Mouse (Mus musculus) 416B (cell line): ENCODE measurements around the gene Zfp626.
"Not testable (repeated sequence)": the region's sequence is repeated elsewhere in the genome, so short reads cannot be mapped to it uniquely, and the experiment has no call there.

Experiments used
- DNase-seq: peaks from one replicate; pipeline ENCODE4 v3.0.0; 2011; ENCODE audit warnings: low read depth

Gene Zfp626

DNA sequence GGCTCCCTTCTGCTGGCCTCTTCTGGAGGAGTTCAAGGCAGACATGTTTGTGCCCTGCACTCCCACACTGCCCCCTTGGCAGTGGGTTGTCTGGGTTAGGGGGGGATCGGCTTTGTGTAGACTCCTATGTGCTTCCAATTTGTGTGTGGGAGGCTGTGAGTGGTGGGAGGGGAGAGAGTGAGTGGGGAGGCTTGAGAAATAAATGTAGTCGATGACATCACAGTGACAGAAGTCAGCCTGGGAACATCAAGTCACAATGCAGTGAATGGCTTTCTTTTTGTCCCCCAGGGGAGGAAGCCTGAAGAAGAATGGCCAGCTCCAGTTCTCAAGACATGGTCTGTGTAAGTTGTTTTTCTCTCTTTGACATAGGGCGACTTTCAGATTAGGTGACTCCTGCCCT lies at the start of gene Zfp626:
Zfp626 (plus strand) TSS at position 301 of the 400 bp plus-strand sequence.
- DNase-seq = not testable (repeated sequence)

DNA sequence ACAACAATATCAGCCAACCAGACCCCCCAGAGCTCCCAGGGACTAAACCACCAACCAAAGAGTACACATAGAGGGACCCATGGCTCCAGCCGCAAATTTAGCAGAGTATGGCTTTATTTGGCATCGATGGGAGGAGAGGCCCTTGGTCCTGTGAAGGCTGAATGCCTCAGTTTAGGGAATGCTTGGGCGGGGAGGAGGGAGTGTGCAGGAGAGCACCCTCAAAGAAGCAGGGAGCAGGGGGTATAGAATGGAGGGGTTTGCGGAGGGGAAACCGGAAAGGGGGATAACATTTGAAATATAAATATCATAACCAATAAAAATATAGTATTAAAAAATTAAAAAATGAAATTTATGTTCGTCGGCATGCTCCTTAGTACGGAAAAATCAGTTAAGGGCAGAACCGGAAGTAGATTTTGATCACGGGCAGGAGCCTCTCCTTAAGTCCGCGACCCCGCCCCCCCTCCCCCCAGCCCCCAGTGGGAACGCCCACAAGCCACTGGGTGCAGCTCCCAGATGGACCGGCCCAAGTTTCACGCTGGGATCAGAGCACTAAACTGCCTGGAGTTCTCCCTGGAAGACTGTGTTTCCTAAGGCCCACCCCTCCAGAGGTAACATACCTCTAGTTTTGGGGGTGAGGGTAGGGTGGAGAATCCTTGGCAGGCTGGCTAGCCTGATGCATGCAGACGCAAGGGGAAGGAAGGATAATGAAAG lies 41.7 kb upstream of the Zfp626 start:
- no peak for DNase-seq

DNA sequence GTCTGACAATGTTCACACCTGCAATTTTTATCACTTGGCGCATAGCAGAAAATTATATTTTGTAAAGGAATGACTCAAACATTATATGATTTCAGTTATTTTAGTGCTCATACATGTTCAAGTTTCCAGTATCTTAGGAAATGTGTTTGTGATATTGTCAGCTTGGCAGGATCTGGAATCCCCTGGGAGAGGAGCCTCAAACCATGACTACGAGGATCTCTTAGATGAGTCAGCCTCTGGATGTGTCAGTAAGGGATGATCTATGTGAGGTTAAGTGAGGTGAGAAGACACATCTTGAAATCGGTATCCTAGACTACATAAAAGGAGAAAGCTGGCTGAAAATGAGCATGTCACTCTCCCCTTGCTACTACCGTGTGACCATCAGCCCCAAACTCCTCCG lies 17.7 kb upstream of the Zfp626 start:
- DNase-seq = no peak

DNA sequence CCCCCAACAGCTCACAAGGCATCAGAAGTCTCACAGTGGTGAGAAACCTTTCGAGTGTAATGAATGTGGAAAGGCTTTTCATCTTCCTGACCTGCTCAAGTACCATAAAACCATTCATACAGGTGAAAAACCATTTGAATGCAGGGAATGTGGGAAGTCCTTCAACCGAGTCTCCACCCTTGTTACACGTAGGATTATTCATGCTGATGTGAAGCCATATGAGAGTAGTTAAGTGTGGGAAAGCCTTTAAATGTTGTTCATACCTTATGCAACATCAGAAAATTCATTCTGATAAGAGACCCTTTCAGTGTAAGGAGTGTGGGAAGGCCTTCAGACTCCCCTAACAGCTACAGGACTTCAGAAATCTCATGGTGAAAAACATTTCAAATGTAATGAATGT lies 13.1 kb upstream of the Zfp626 start:
- DNase-seq = not testable (repeated sequence)

DNA sequence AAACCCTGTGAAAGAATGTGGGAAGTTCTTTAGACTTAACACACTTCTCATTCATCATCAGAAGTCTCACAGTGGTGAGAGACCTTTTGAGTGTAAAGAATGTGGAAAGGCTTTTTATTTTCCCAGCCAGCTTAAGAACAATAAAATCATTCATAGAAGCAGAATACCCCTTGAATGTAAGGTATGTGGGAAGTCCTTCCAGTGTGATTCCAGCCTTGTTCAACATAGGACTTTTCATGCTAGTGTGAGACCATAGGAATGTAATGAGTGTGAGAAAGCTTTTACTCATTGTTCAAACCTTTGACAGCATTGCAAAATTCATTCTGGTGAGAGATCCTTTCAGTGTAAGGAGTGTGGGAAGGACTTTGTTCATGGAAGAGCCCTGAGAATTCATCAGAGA lies 12.4 kb upstream of the Zfp626 start:
- DNase-seq = no peak

DNA sequence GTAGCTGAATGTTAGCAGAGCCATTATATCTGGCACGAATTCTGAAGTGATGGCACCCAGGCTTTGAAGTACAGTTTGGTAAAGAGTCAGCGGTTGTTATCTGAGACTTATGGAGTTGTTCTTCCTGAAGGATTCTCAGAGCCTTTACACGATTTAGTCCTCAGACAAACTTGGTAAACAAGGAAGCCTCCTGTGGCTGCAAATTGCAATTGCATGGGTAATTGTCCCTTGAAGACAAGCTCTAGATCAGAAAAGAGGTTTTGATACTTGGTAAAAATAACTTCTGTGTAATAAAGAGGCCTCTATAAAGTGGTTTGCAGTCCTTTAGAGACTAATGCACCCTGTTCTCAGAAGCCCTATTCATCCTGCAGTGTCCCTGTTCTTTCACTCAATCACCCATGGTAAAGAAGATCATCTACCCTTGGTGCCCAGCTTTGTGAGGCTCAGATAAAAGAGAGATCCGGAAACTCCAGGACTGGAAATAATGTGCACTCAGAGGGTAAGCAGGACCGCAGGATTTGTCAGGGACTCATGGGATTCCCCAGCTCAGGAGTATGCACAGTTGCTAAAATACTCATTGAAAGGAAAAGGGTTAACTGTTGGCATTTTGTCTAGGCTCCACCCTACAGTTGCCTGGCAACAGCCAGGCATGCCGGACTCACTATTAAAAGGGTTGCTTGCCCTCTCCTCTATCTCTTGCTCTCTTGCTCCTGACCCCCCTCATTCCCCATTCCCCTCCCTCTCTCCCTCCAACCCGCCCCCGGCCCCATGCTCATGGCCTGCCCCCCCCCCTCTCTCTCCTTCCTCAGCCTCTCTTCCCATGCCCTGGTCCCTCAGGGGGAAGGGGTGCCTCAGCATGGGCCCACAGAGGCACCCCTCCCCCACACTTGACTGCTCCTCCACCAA lies 8.8 kb upstream of the Zfp626 start:
- DNase-seq = peak; percentile 9

DNA sequence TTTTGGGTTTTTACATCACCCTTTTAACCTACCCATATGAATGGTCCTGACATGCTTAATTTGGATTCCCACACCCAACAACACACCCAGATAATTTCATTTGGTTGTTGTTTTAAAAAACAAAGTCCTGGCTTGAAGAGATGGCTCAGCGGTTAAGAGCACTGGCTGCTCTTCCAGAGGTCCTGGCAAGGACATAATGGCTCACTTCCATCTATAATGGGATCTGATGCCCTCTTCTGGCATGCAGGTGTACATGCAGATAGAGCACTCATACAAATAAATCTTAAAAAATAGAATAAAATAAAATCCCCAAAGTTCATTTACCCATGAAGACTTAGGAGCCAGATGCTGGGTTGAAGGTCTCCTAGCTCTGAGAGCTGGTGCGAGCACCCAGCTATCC lies 5.9 kb upstream of the Zfp626 start:
- DNase-seq = peak; percentile 55

DNA sequence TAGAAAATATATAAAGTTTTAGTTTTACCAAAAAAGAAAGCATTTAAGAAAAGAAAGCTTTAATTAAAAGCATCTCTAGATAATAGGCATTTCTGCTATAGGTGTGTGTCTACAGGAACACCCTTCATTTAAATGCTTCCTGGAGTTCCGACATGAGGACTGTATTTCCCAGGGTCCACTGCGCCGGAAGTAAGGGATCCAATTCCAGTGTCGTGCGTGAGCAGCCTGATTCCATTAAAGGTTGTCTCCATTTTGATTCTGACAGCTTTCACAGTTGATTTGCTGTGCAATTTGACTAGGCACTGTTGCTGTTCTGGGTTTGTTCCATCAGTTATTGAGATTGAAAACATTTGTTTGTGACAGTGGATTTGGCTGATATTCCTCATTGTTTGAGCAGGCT lies 4.0 kb upstream of the Zfp626 start:
- no peak for DNase-seq

DNA sequence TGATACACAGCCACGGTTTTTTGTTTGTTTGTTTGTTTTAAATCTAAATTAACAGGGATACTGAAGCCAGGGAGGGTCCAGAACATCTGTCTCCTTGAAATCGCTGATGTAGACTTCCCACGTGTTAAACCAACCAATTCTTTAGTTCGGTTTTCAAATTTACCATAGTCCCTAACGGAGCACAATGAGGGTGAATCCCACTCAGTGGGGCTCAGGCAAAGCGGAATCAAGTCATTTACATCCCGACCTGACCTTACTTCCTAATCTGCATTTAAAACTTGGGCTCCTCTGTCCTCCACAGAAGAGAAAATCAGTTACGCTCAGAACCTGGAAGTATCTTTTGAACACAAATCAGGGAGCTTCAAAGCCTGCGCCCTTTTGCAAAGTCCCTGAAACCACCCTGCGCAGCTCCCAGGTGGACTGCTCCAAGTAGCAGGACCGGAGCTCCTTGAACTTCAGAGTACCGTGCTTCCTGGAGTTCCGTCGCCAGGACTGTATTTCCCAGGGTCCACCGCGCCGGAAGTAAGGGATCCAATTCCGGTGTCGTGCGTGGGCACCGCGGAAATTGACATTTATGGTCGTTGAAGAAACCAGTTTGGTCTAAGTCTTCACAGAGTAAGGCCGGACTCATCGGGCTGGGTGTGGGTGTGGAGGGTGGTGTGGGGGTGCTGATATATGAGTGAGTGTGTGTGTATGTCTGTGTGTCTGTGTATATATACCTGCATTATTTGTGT lies 2.5 kb upstream of the Zfp626 start:
- DNase-seq = peak; percentile 86

DNA sequence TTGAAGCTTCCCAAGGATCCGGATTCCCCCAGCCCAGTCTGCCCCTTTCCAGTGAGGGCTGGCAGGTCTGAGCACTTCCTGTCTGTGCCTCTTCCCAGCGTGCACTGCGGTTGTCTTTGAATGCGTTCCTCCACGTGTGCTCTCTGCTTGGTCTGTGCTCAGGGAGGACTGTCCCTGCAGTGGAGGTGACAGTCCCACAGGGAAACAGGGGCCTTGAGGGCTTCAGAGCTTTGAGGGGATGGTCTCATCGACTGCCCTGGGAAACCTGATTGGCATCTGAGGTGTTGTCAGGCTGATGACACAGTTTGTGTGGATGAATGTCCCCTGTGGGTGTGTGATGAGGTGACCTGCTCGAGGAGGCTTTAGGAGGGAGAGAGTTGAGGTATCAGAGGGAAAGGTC lies 309 bp downstream of the Zfp626 start:
- not testable (repeated sequence) for DNase-seq

DNA sequence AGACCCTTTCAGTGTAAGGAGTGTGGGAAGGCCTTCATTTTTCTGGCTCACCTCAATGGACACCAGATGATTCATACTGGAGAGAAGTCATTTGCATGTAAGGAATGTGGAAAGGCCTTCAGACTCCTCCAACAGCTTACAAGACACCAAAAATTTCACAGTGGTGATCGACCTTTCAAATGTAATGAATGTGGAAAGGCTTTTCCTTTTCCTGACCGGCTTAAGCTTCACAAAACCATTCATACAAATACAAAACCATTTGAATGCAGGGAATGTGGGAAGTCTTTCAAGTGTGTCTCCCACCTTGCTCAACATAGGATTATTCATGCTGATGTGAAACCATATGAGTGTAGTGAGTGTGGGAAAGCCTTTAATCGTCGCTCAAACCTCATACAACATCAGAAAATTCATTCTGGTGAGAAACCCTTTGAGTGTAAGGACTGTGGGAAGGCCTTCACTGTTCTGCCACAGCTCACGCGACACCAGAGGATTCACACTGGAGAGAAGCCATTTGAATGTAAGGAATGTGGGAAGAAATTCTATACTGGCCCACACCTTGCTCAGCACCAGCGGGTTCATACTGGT lies 11.6 kb downstream of the Zfp626 start:
- no peak for DNase-seq

DNA sequence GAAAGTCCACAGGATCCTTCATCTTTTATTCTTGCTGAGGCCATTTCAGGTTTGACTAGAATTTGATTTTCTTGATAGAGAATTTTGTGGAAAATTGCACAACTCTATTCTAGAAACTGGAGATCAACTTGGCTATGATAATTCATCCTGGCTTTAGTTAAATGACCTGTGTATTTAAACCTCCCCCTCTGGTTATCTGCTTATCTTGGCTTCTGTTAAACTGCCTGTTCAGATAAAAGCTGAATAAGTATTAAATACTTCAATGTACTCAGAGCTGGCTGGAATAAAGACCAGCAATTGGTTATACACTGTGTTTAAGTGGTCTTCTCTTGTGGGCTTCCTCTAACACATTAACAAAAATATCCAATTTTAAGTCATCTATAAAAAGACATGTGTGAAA lies 15.6 kb downstream of the Zfp626 start:
- DNase-seq = no peak

DNA sequence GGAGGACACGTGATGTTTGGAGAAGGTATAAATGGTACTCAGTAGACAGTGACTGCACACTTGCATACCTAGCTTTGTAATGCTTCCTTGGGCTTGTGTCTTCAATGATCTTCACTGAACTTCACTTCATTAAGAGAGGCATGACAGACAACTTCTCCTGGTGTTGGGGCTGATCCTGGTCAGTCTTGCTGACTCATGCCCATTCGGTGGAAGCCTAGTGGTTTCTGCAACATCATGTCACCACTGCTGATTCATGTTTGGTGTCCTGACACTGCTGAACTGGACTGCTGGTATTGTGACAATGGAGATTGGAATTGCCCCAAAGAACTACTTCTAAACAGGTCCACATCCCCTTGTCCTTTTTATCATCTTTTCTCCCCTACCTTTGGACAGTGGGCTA lies 27.1 kb downstream of the Zfp626 start:
- peak; percentile 21 for DNase-seq

DNA sequence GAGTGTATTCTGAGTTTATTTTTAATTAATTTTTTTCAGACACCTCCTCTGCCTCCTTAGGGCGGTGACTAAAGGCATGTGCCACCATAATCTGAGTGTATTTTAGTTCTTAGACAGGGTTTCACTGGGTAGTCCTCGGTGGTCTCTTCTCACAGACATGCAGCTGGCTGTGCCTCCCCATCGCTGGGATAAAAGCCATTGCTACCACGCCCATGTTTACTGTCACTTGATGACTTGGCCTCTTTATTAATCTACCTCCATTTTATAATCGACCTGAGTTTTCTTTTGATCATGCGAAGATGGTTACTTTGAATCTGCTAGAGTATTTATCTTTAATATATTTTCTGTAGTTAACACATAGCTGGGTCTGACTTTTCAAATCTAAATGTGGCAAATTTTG lies 30.9 kb downstream of the Zfp626 start:
- DNase-seq = no peak

DNA sequence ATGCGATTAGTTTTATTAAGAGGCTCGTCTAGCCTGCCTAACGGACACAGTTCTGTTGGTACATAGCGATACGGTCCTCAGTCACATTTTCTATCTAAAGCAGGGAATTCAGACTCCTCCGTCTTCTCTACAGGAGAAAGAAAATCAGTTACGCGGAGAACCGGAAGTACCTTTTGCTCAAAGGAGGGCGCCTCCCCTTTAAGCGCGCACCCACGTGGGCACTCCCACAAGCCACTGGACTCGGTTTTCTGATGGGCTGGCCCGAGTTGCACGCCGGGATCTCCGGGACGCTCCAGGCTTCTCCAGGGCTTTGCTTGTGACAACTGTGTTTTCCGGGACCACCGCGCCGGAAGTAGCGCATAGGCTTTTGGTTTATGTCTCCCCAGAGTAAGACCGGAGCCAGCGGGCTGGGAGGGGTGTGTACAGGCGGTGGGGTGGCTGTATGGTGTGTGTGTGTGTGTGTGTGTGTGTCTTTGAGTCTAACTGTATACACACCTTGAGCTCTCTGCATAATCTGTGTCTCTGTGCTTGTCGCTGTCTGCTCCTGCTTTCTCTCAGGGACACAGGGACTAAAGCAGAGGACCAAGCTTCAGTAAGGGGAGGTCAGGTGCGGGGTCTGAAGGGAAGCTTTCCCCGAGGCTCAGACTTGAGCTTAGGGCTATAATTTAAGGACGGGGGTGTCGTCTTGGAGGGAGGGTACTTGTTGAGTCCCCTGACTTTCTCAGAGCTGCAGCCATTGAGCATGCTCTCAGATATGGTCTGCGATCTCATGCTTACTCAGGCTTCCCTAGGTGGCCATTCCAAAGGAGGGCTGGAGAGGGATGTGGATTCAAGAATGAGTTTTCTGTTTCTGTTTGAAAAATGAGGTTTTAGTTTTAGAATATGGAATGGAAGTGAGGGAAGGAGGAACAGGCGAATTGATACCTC lies 31.6 kb downstream of the Zfp626 start, which contains the start of gene Zfp59:
Zfp59 (plus strand) TSS at position 285 of the 927 bp plus-strand sequence.
- DNase-seq = peak; percentile 90

DNA sequence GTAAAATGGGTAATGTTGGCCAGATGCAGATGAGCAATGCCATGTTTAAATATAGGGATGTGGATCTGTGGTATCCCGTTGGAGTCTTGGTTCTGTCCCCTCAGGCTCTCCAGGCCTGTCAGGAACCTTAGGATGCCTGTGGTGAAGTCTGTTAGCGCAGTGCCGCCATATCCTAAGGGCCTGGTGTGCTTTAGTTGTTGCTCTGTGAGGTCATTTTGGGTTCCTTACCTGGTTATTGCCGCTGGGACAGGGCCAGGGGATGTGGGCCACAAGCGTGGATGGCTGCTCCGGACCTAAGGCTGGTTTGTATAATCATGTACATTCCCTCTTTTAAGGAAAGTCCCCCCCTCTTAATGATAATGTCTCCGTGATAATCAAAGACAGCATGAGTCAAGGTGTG lies 32.6 kb downstream of the Zfp626 start:
- DNase-seq = no peak

DNA sequence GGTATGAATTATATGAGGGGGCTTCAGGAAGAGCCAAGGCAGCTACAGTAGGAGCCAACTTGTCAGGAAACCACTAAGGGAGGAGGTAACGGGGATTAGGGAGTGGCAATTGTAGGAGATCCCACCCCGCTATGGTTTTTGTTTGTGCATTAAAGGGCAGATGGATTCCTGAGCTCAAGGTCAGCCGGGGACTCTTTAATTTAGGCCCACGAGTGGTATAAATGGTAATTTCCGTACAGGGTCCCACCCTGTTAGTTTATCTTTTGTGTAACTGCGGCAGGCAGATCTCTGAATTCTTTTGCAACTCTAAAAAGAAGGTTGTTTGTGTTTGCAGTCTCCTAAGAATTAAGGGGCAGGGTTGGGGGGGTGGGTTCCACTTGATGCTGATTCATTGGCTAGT lies 33.1 kb downstream of the Zfp626 start:
- DNase-seq = no peak

DNA sequence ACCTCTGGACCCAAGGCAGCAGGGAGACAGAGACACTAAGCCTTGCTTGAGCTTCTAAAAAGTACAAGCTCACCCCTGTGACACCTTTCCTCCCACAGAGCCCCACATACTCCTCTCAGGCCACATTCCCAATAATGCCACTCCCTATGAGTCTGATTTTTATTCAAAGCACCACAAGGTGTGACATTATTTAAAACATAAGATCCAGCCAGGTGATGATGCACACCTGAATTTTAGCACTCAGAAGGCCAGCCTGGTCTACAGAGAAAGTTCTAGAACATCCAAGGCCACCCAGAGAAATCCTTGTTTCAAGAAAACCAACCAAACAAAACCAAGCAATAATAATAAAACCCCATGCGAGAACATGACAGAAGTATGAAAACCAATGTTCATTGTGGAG lies 50.2 kb downstream of the Zfp626 start, which contains the start of gene Zfp607a:
Zfp607a (plus strand) TSS at position 301 of the 400 bp plus-strand sequence.
- no peak for DNase-seq

DNA sequence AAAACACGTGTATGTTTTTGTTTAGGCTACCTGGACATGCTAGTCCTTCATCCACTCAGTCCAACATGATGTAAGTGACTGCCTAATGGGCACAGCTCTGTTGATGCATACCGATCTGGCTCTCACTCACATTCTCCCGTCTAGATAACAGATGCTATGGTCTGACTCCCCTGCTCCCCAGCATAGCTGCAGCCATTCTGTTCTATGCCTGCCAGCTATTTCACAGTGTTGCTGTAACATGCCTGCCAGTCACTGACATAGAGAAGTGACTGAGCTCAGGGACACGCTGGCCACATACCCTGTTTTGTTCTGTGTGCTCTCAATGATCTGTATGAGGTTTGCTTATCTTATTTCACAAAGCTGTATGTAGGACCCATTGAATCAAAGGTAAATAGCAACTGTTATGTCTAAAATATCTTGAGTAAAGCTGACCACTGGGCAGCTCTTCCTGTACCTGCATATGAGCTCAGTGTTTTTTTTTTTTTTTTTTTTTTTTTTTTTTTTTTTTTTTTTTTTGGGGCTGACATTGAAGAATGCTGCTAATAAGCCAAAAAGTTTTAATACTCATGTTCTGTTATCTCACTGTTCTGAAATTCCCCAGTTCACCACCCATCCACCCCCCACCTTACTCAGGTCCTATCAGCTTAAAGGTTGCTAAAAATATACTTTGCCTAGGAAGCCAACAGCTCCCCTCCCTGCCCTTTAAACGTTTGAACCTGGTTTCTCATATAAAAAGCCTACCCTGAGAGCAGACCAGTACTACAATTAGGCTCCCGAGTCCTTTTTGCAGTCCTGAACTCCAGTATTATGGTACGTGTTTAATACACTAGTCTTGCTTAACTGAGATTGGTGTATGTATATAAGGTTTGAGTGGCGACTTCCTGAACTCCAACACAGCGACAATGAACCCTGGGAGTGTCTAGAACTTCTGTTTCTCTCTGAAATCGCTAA lies 52.6 kb downstream of the Zfp626 start:
- peak; percentile 28 for DNase-seq
